Mouse (Mus musculus) lung, postnatal 36 days (tissue): Measurements from ENCODE around the gene Trio.
A peak's percentile ranks its signal among the peaks of the same experiment; 100 is the strongest.

Source experiments
- DNase-seq: peaks from one replicate; pipeline ENCODE4 v3.0.0; 2022; ENCODE audit warnings: mixed read lengths

Gene Trio

DNA sequence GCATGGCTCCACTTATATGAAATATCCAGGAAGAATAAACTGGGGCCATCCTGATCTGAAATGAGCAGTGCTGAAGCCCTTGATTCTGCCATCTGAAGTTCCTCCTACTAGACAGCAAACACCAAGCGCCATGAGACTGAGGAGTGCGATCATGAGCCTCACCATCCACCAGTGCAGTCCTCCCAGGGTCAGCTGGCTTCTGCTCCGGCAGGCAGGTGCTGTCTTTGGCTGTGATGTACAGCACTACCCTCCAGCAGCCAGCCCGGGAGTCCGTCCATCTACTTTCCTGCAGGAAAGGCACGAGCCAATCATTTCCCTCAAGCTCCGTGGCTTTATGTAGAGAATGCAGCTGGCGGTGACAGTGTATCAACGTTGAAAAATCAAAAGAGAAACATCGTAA, 10.0 kb upstream of the Trio start:
- no peak for DNase-seq

DNA sequence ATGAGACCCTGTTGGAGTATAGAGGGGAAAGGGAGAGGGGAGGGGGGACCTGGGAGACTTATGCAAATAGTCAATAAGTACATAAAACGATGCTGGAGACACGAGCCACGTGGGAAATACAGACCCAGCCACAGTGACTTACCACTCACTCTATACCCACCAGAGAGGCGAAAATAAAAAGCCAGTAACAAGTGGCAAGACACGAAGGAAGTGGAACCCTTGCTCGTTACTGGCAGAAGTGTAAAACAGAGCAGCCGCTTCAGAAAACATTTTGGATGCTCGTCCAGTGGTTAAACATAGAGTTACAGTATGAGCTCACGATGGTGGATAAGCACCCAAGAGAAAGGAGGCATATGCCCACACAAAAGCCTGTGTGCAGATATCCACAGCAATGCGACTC, 9.0 kb upstream of the Trio start:
- no peak for DNase-seq

DNA sequence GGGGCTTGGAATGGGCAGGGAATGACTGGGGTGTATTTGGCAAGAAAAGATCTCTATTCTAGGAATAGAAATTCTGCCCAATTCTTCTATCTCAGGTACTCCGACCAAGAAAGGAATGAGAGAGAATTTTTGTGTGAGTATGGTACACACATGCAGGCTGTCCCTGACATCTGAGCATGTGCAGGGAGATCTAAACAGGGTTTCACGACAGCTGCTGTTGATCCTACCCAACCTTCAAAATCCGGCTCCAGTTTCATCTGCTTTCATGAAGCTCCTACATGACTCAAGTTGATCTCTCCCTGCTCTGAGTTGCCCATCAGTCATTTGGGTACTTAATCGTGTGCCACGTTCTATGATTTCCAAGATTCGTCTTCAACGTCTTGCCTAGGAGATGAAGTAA, 3.7 kb upstream of the Trio start:
- no peak for DNase-seq

DNA sequence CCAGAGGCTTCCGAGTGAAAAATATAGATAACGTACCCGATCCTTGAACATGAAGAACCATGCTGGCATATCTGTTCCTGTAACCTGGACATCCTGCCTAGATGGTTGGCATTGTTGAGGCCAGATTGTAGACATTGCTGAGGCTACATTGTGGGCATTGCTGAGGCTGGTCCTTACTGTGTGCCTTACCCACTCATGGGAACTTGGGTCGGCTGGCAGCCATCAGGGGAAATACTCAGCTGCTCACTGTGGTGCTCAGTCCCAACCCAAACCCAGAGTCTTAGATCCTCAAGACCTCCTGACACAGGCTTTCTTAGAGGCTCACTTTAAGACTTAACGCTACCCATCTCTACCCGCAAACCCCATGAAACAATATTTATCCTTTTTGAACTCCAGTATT, 2.9 kb upstream of the Trio start:
- DNase-seq, result no peak

DNA sequence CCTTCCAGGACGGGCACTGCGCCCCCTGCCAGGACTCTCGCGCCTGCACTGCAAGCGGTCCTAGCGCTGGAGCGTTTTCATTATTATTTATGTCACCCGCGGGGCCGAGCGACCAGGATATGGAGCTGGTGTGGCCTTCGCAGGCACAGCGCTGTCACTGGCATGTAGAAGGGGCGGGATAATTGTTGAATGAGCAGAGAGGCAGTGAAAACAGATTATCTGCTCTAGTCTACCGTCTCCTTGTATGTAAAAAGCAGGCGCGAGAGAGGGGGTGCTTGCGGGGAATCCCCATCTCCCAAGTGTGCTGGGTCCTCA, 476 bp upstream of the Trio start:
- DNase-seq, result no peak

DNA sequence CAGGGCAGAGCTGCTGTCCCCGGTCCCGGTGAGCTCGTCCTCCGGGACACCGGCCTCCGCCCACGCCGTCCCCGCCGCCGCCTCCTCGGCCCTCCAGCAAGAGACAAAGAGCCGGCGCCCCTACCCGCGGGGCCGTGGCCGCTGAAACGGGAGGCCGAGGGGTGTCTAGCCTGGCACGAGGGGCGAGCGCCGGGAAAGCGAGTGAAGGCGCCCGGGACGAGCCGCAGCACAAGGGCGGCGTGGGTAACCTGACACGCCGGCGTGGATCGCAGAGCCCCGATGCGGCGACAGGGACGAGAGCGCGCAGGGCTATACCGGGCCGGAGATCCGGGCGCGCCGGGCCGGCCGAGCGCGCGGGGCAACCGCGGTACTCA, 696 bp downstream of the Trio start:
- peak; percentile 26 for DNase-seq

DNA sequence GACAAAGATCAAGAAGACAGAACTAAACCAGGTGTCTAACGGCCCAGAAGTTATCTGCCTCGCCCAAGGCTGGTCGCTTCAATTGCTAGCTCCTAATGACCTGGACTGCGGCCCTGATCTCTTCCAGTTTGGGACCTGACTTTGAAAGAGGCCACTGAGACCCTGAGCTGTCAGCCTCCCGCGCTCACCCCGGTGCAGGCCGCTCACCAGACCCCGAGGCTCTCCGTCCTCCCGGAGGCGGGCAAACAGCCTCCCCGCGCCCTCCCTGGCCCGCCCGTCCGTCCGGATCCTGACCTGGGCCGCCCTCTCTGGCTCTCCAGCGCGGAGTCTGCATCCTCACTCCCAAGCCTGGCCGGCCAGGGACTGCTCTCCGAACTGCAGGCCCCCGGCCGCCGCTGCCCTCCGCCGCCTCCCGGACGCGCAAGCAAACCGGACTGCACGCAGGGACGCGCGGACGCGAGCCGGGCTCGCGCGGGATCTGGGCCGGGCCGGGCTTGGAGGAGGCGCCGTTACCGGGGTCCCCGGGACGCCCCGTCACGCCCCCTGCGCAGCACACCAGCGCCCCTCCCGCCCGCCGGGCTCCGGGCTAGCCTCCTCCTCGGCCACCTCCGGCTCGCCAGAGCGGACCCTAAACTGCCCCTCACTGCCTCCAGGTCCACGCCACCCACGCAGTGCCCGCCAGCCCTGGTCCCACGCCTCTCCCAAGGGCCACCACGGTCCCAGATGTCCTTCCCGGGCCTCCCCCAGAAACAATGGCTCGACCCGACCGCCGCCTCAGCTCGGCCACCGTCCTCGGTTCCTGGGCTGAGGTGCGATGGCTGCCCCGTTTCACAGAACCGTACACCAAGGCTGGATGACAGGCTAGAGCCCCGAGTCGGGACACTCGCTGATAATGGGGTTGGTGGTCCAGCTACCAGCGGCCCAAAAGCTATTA, 1.4 kb downstream of the Trio start:
- peak; percentile 77 for DNase-seq

DNA sequence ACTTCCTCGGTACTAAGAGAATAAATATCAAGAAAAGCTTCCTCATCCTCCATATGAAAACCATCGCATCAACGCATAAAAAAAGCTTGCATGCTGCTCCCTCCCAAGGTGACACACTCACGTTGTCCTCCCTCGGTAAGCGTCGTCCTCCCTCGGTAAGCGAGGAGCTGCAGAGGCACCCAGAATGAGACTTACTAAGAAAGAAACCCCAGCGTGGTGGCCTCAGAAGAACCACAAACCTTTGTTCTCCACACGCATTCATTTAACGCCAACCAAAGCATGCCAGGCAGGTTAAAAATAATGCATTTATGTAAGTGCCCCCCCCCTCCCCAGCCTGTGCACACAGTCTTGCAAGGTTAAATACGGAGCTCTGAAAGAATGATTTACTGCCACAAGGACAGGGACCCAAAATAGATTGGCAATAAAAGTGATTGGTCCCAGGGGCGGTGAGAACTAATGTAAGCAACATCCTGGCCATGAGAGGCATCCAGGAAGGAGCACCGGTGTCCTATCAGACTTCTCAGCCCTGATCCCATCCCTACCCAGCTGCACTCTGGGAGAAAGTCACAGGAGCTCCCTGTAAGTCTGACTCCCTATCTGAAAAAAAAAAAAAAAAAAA, 3.9 kb downstream of the Trio start:
- no peak for DNase-seq

DNA sequence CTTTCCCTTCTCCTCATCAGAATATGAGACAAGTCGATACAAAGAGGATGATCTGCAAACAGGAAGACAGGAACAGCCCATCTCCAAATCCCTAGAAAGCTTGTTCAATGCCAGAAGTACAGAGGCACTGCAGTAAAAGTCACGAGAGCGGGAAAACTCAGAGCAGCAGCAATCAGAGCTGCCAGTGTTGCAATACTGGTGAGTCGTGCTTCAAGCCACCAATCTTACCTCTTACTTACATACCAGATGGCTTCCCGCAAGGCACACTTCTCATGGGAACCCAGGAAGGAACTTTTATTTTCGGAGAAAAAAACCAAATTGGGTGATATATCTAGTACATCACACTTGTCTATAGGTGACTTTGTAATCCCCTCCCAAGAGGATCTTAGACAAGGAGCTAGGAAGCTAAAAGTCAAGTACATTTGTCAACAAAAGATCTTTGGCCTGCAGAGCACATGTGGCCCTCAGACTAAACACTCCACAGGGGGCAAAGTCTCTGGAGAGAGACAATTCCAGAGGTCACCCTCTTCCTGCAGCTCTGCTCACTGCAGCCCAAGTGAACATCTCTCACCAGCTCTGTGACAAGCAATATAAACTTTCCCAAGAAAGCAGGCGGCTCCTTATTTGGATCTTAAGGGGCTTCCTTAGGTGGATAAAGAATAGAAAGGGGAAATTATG, 6.1 kb downstream of the Trio start:
- DNase-seq, result peak; percentile 28

DNA sequence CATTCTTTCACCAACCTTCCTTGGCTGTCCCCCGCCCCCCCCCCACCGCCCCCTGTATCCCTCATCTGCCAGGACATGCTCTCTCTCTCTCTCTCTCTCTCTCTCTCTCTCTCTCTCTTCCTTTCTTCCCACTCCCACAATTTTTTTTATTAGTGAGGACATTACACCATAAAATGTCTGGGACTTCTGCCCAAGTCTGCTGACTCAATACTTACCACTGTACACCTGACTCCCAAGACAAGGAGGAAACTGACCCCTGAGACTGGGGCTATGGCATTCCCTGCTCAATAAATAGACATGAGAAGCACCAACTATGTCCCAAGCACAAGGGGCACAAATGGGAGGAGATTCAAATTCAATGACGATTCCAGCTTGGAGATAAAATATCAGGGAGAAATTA, 18.1 kb downstream of the Trio start:
- DNase-seq, result no peak

DNA sequence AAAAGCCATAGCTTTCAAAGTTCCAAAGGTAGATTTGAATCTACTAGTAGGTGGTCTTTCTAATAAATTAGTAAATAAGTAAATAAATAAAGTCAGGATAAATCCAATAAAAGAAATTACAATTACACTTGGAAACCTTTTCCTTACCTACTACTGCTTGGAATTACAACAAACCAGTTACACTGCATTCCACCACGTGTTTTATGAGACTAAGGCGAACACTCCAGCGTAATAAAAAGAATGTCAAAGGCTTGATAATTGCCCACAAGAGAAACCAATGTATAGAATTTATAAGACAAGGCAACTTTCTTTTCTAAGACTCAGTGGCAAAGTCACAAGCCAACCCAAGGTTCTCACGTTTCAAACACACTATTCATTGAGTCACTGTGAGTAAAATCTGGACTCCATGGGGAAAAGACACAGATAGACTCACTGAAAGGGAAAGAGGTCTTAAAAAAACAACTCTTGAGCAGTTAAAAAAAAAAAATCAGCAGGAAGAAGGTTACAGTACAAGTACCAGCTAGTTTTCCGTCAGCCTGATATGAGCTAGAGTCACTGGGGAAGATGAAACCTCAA, 21.4 kb downstream of the Trio start:
- peak; percentile 50 for DNase-seq

DNA sequence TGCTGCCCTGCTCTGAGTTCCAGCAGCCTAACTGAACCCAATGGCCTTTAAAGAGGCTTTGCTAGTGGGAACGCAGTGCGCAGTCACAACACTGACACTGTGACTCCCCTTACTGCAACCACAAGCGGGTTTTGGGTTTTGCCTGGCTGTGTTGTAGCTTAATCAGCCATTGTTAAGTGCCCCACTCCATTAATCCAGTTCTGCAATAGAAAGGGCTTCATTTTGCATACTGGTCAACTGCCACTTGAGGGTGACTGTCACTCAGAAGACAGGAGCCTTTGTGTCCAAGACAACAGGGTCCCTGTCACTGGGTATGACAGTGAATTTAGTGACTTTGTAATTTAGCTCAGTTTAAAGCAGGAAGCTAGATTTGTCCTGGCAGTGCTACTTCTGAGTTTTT, 23.1 kb downstream of the Trio start:
- DNase-seq, result no peak

DNA sequence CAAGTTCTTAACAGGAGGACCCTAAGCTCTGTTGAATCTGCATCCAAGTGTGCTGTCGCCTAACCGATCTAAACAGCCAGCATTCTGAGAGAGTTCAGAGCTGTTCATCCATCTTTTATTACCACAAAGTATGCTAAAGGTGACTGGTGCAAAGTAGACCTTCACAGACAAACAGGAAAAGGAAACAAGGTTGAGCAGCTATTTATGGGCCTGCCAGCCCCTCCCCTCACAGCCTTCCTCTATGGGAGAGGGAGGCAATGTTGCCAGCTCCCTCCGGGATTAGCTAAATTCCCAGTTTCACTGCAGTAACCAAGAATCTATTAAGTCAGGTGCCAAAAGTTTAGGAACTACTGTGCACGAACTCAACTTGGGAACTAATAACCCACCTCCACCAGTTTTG, 24.3 kb downstream of the Trio start:
- DNase-seq, result no peak

DNA sequence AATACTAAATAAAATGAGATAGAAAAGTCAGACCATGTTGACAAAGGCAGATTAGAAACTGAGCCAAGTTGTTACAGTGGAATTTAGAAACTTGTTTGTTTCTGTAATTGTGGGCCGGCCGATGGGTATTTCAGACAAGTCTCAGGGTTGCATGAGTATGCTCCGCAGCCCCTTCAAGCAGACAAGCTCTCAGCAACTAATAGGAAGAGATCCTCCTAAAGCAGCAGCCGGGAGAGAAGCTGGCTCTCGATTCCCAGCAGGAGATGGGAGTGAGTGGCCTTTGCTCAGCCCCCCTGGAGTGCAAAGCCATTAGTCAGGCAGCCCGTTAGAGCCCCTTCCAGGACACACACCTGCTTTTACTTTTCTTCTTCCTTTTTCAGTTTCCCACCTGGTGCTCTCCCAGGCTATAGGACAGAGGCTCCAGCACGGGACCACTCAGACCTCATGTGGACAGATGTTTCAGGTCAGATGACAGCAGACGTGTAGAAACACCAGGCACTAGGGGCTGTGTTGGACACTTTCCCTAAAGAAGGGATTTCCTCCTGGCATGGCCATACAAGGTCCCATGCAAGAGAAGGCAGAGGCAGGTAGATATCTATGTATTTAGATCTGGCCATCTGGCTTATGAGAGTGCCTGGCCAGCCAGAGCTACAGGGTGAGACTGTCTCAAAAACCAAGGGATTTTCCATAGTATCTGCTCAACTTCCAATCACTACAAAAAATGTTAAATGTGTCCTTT, 26.9 kb downstream of the Trio start:
- no peak for DNase-seq

DNA sequence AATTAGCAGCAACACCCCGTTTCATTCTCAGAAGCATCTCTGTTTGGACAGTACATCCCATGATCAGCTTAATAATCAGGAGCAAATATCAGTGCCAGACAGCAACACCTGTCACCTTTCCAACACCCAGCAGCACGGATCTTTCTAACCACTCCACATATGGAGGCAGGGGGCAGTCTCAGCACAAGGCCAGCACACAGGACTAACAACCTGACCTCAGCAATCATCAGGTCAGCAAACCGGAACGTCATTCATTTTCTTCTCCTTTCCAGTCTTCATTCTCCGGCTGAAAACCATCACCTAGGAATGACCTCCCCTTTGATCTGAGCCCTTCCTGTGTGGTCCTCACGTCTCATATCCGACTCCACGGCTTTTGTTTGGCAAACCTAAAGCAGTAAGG, 27.7 kb downstream of the Trio start:
- no peak for DNase-seq

DNA sequence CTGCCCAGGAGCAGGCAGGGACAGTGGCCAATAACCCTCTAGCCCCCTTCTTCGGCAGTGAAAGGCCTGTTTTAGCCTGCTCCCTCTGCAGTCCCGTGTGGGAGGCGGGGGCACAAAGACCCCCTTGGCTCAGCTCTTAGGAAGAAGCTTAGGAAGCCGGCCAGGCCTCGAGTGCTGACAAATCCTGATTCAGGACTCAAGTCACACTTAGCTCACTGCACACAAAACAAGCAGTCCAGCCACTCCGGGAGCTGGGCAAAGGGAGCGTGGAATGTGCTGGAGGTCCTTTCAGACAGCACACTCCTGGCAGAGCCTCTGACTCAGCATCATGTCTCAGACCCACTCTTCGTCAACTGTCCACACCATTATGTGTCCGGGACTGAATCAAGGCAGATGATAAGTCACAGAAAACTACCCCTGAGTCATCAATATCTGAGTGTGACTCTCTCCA, 28.2 kb downstream of the Trio start:
- peak; percentile 54 for DNase-seq

DNA sequence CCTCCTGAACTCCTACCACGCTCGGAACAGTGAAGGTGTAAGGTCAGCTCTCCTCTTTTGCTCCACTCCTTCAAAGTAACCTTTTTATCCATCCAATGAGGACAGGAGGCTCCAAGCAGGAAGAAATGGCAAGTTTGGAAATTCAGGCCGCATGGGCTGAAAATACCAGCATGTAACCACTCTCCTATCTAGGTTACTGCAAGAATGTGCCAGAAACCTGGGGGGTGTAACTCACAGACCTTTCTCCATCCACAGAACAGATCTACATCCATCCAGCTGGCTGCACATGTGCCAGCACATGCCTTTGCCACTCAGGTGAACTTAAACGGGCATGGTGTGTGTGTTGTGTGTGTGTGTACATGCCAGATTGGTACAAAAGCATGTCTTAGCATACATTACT, 28.9 kb downstream of the Trio start:
- no peak for DNase-seq

DNA sequence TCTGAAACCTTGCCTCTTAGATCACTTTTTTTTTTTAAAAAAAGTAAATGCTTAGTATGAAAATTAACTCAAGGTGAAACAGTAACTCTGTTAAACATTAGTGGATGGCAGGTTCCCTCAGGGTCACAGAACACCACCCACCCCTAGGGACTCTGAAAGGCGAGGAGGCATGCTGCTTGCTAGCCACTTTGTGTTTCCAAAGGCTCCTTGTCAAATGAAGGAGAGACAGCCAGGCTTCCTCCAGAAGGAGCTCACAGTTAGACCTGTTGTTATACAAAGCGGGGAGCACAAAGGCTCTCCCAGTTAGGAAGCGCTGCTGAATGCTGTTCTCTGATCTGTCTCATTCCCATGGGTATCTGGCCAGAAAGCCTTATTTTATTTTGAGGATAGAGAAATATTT, 30.2 kb downstream of the Trio start:
- no peak for DNase-seq

DNA sequence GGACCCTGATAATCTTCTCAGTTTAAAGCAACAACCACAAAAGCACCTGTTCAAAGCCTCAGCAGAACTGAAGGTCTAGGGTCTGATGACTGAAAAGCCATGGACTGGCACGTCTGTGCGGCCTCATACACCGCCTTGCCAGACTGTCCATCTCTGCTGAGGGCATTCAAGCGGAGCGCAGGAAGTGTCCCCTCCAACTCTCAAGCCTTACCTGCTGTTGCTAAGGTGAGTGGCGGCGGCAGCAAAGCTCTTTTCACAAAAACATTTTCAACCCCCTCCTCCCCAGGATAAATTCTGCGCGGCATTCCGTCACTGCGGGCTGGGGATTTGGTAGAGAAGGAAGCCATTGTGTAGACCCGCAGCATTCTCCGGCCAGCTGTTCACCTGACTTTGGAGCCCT, 30.8 kb downstream of the Trio start:
- no peak for DNase-seq

DNA sequence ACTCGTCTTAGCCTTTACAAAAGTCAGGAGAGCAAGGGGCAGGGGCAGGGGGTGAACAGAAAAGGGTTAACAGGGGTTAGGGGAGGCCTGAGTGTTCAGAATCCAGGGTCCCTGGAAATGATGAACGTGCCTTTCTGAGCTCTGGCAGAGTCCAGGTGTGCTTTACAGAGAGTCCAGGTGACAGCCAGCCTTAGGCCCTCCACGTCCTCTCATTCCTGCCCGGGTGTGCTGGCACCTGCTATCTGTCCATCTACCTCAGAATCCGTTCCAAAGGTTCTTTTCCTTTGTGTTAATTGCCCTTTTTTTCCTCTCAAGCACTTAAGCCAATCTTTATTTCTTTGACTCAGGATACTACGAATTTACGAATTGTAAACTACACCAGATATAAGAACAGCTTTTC, 32.1 kb downstream of the Trio start:
- DNase-seq, result no peak

DNA sequence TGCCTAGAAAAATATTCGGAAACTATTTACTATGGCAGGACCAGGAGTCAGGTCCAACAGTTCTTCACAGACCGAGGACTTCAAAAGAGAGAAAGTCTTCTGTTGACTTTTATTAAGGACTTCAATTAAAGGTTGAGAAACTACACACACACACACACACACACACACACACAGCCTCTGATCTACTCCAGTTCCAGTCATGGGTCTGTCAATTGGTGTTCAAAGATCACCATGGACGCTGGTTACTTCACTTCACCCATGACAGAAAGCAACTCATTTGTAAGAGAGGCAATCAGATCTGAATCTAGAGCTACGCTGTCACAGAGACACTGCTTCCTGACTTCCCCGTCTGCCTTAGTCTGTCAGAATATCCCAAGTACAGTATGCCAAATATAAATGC, 33.1 kb downstream of the Trio start:
- DNase-seq, result peak; percentile 22

DNA sequence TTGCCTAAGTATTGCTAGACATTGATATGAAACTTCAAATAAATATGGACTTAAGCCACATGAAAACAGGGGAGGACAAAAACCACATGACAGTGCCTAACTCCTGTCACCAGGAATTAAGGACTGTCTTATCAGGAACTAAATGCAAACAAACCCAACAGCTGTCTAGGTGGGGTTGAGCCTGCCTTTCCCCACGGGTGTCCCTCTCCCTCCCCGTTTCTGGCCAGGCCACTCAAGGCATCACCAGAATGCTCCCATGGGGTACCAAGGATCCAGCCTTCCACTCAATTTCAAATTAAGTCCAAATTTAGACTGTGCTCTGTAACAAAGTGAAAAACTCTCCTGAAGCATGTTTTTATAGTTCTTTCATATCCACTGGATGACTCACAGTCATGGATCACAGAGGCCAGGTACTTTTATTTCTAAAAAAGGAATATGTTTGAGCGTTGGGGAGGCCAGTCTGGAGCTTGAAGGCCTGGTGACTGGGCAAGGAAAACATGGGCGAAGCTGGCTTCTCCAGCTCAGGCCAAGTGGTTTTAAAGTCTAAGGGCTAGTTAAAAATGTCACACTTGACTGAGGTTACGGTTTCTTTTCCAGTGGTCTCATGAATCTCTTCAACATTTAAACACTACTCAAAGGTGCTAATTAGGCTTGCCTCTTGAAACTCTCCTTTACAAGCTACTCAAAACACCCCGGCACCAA, 33.6 kb downstream of the Trio start:
- peak; percentile 28 for DNase-seq
